Mouse (Mus musculus): ENCODE measurements around the gene Cyyr1.
"Not testable (repeated sequence)": the region's sequence is repeated elsewhere in the genome, so short reads cannot be mapped to it uniquely, and the experiment has no call there.

Gene Cyyr1

GRCm38 (mm10) chr16:85553297-85553696 lies at the start of gene Cyyr1:
Cyyr1 (minus strand) TSS chr16:85553397.
- not testable (repeated sequence) for DNase-seq (ENCODE audit: low read depth, low spot score)

GRCm38 (mm10) chr16:85588844-85589243 lies 35.6 kb upstream of the Cyyr1 start:
- no peak for DNase-seq (ENCODE audit: low read depth, low spot score)

- DNase-seq (ENCODE audit: low read depth, low spot score), result no peak
Measured at GRCm38 (mm10) chr16:85587573-85588226, 34.5 kb upstream of the Cyyr1 start.

DNA sequence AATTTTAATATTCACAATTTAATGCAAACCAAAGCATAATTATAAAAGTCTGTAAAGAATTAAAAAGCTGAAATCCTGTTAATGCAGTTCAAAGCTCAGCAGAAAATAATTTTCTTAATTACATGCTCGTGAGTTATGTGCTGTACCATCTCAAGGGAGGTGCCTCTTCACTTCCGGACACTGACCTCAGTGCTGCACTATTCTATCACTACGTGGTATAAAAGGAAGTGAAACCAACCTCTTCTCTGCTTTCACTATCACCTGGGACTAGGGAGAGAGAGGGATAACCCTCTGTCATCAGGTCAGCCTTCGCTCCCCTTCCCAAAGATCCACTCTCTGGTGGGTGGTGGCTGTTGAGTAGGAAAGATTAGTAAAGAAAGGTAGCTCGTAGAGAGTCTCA lies 13.3 kb upstream of the Cyyr1 start:
- DNase-seq (ENCODE audit: low read depth, low spot score), result no peak

DNA sequence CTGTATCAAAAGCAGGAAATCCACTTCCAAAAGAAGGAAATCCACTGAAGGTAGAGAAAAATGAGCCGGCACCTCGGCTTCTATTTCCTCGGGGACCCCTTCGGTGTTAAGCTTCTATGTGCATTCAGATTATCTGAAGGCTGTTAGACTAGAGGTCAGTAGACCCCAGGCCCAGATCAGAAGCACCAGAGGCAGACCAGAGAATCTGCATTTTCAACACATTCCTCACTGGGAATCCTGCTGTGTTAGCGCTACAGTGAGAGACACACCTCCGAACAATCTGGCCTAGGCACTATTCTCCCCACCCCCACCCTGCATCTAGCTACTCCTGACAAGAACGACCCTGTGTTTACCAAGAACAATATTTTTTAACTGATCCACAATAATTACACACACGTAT lies 641 bp upstream of the Cyyr1 start:
- DNase-seq (ENCODE audit: low read depth, low spot score), result no peak

- DNase-seq (ENCODE audit: low read depth, low spot score), result not testable (repeated sequence)
Measured at GRCm38 (mm10) chr16:85551976-85552375, 1.2 kb downstream of the Cyyr1 start.

DNA sequence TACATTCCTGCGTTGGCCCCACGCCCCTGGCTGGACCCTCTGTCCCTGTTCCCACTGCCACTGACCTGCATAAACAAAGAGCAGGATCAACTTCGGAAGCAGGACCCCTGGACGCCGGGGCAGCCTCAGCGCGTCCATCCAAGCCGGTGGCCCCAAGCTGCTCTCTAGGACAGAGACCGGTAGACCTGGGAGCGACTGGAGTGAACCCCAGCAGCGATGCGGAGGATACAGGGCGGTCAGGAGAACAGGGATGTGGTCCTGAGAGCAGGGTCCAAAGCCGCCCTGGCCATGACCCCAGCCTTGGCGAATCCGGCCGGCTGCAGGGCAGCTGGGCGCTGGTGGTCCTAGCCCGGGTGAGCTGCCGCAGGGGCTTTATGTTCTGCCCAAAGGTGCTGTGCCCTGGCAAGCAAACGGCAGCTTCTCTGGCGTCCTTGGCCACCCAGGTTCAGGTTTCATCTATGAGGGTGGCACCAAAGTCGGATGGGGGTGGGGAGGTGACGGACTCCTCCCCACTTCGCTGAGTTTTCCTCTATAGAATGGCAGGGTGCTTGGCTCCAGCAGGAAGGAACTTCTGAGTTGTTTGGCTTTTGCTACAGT lies 3.1 kb downstream of the Cyyr1 start:
- DNase-seq (ENCODE audit: low read depth, low spot score), result no peak

DNA sequence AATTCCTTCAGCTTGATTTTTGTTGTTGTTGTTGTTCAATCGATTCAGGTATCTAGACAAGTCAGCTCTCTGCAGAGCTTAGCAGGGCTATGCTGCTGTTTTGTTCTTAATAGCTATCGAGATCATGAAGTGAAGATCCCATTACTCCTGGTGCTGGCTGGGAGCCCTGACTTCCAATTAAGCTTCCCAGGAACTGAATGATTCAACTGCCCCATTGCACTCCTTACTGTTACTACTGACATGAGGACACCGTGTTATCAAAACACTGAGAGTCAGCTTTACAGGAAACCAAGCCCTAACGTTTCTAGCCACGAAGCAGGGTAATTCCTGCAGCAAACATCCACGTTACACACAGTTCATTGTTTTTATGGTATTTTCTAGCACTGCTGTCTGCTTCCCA lies 6.7 kb downstream of the Cyyr1 start:
- no peak for DNase-seq (ENCODE audit: low read depth, low spot score)

- no peak for DNase-seq (ENCODE audit: low read depth, low spot score)
Measured at GRCm38 (mm10) chr16:85541676-85542273, 11.4 kb downstream of the Cyyr1 start.

DNA sequence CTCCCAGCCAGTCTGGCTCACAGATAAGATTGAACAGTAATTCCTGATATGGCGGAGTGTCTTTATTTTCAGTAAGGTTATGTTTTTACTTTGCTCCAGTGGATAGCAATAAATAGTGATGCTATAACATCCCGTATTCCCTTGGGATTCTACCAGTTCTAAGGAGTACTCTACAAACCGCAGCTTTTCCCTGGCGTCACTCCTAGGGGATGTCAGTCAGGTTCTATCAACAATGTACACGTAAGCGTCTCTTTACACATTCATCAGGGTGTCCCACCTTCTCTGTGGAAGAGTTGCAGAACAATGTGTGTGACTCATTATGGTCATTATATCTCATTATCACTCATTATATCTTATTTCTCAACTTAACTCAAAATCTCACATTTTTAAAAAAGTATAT lies 12.2 kb downstream of the Cyyr1 start:
- no peak for DNase-seq (ENCODE audit: low read depth, low spot score)

GRCm38 (mm10) chr16:85538367-85538766 lies 14.8 kb downstream of the Cyyr1 start:
- no peak for DNase-seq (ENCODE audit: low read depth, low spot score)

- no peak for DNase-seq (ENCODE audit: low read depth, low spot score)
Measured at GRCm38 (mm10) chr16:85536075-85536474, 17.1 kb downstream of the Cyyr1 start.

GRCm38 (mm10) chr16:85527743-85528620 lies 25.2 kb downstream of the Cyyr1 start:
- DNase-seq (ENCODE audit: low read depth, low spot score), result peak; percentile 46

DNA sequence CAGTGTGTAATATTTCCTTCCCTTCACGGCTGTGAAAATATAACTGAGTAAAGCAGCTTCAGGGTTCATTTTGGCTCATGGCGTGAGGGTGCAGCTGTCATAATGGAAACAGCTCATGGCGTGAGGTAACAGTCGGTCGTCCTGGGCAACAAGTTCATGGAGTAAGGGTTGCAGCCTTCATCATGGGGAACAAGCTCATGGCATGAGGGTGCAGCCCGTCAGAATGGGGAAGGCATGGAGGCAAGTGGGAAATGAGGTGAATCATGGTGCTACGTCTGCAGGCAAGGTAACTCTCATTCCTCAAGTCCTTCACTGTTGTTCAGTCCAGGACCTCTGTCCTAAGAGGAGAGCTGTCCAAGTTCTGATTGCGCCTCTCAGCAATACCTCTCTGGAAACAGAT lies 28.6 kb downstream of the Cyyr1 start:
- no peak for DNase-seq (ENCODE audit: low read depth, low spot score)

DNA sequence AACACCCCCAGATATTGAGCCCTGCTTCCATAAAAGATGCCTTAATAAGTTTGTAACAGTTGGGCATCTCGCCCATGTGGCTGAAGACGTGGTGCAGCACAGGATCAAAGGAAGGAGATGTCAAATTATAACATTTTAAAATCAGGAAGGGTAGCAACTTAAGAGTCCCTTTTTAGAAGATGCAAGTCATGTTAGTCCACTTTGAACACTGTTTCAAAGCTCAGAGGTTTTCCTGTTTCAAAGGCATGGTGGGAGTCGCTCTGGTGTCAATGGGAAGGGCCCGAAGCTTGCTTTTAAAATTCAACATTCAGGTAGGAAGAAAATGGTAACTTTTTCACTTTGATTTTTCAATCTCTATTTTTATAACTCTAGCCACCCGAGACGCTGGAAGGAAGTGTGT lies 45.9 kb downstream of the Cyyr1 start:
- no peak for DNase-seq (ENCODE audit: low read depth, low spot score)

DNA sequence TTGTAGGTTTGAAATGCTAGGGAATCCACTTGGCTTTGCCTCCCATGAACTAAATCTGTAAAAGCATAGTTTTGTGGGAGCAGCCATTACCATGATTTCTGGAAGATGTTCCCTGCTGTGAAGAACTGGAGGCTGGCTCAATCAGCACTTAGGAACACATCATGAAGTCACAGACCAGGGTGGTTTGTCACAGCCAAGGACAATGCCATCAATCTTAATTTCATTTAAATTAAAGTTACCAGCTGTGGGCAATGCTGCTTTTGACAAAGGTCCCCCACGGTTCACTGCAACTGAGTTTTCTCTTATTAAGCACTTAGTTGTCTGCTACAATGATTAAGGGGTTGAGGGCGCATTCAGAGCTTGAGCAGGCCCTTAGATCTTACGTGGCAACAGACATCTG lies 48.1 kb downstream of the Cyyr1 start:
- no peak for DNase-seq (ENCODE audit: low read depth, low spot score)

DNA sequence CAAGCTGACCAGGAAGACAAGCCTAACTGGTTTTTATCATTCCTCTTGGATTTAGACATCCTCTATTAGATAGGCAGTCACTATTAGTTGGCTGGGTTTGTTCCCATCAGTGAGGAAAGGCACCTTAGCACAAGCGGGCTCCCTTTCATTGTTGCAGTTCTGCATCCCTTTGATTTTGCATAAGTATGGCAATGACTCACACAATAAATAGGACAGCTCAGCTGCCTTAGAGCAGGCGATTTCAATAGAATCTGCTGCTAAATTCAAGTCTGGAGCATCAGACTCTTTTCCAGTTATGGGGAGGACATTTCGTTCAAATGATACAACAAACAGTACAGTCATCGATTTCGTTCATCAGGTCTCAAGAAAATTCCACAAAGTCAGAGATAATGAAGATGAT lies 49.8 kb downstream of the Cyyr1 start:
- DNase-seq (ENCODE audit: low read depth, low spot score), result no peak

DNA sequence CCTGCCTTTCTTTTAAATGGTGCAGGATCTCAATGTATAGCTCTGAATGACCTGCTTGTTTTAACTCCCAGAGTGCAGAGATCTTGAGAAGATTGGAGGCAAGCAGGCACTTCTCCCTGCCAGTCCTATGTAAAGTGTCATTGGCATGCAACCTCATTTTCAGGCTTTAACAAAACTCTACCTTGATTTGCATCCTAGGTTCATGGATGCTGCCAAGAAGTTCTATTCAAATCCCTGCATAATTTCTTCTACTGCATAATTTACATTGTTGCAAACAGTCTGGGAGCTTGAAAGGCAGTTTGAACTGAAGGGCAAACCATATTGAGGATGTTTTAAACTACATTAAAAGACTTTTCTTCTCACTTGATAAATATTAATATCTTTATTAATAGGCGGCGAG lies 57.4 kb downstream of the Cyyr1 start:
- DNase-seq (ENCODE audit: low read depth, low spot score), result no peak

- DNase-seq (ENCODE audit: low read depth, low spot score), result no peak
Measured at GRCm38 (mm10) chr16:85488105-85488607, 65.0 kb downstream of the Cyyr1 start.

GRCm38 (mm10) chr16:85487266-85487665 lies 65.9 kb downstream of the Cyyr1 start:
- DNase-seq (ENCODE audit: low read depth, low spot score), result no peak

DNA sequence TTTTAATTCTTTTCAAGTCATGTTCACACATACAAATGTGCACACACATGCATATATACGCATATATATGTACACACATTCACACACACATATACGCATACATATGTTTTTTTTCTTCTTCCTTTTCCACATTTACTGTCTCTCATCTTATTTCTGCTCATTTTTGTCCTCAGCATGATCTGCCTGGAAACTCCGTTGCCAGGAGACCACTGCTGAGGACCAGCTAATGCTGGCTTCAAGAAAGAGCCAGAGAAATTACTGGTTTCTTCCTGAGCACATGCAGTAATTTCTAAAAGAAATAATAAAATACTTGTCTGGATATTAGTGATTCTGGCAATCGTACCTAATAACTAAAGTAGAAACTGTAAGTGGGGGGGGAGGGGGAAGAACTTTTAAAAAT lies 68.6 kb downstream of the Cyyr1 start:
- no peak for DNase-seq (ENCODE audit: low read depth, low spot score)

- DNase-seq (ENCODE audit: low read depth, low spot score), result no peak
Measured at GRCm38 (mm10) chr16:85474552-85475071, 78.6 kb downstream of the Cyyr1 start.

Measured in retina, postnatal 7 days (tissue).